Mouse (Mus musculus): Measurements from ENCODE around the gene Zfp688. TPM values are rescaled to one million over a fixed set of nuclear protein-coding genes. Genes with fewer than 3 reads are reported as not detected.
"Not testable (repeated sequence)": the region's sequence is repeated elsewhere in the genome, so short reads cannot be mapped to it uniquely, and the experiment has no call there.

Zfp688 gene
- total RNA-seq, 2 experiments from 2014 or later = 7.9 to 17.1 TPM

- ATAC-seq (ENCODE audit: poor library complexity, severe bottlenecking) = no peak
These were observed 10.4 kb downstream of the Zfp688 start for GRCm38 (mm10) chr7:127411418-127411817.

GRCm38 (mm10) chr7:127406002-127406987 is 15.6 kb downstream of the Zfp688 start, which contains the start of gene Zfp764:
TSS of gene Zfp764 (minus strand) at chr7:127406822.
- ATAC-seq (ENCODE audit: poor library complexity, severe bottlenecking) = peak; percentile 92

GRCm38 (mm10) chr7:127404101-127404500 is 17.8 kb downstream of the Zfp688 start:
- not testable (repeated sequence) for ATAC-seq (ENCODE audit: poor library complexity, severe bottlenecking)

- no peak for ATAC-seq (ENCODE audit: poor library complexity, severe bottlenecking)
These were observed 18.9 kb downstream of the Zfp688 start for GRCm38 (mm10) chr7:127402980-127403379.

- ATAC-seq (ENCODE audit: poor library complexity, severe bottlenecking) = no peak
These were observed 21.5 kb downstream of the Zfp688 start for GRCm38 (mm10) chr7:127400355-127400754.

GRCm38 (mm10) chr7:127393944-127394333 is 27.9 kb downstream of the Zfp688 start:
- peak; percentile 26 for ATAC-seq (ENCODE audit: poor library complexity, severe bottlenecking)

GRCm38 (mm10) chr7:127393157-127393943 is 28.5 kb downstream of the Zfp688 start, which contains the start of gene E430018J23Rik:
TSS of gene E430018J23Rik (minus strand) at chr7:127393629.
- peak; percentile 97 for ATAC-seq (ENCODE audit: poor library complexity, severe bottlenecking)

GRCm38 (mm10) chr7:127392251-127392824 is 29.5 kb downstream of the Zfp688 start:
- peak; percentile 28; the same call in 1 of the 2 replicates for ATAC-seq (ENCODE audit: poor library complexity, severe bottlenecking)

- ATAC-seq (ENCODE audit: poor library complexity, severe bottlenecking) = no peak
These were observed 30.3 kb downstream of the Zfp688 start for GRCm38 (mm10) chr7:127391538-127391937.

GRCm38 (mm10) chr7:127390306-127390705 is 31.6 kb downstream of the Zfp688 start:
- ATAC-seq (ENCODE audit: poor library complexity, severe bottlenecking) = no peak

- not testable (repeated sequence) for ATAC-seq (ENCODE audit: poor library complexity, severe bottlenecking)
These were observed 33.7 kb downstream of the Zfp688 start for GRCm38 (mm10) chr7:127388201-127388600.

GRCm38 (mm10) chr7:127386641-127387392 is 35.1 kb downstream of the Zfp688 start, which contains the start of gene 9130019O22Rik:
TSS of gene 9130019O22Rik (minus strand) at chr7:127387166.
- peak; percentile 94 for ATAC-seq (ENCODE audit: poor library complexity, severe bottlenecking)

GRCm38 (mm10) chr7:127385560-127385959 is 36.3 kb downstream of the Zfp688 start:
- not testable (repeated sequence) for ATAC-seq (ENCODE audit: poor library complexity, severe bottlenecking)

- no peak for ATAC-seq (ENCODE audit: poor library complexity, severe bottlenecking)
These were observed 43.5 kb downstream of the Zfp688 start for GRCm38 (mm10) chr7:127378310-127378921.

- peak; percentile 96 for ATAC-seq (ENCODE audit: poor library complexity, severe bottlenecking)
These were observed 46.3 kb downstream of the Zfp688 start, which contains the start of gene Zfp747 for GRCm38 (mm10) chr7:127375271-127376245. TSS of gene Zfp747 (minus strand) at chr7:127376050.

- not testable (repeated sequence) for ATAC-seq (ENCODE audit: poor library complexity, severe bottlenecking)
These were observed 50.0 kb downstream of the Zfp688 start for GRCm38 (mm10) chr7:127371870-127372269.

GRCm38 (mm10) chr7:127371213-127371612 is 50.7 kb downstream of the Zfp688 start:
- no peak for ATAC-seq (ENCODE audit: poor library complexity, severe bottlenecking)
